Mouse (Mus musculus) ES-Bruce4 (cell line): ENCODE data around the gene Wdr70.

Experiments
- CTCF ChIP-seq: IDR thresholded peaks from one replicate; pipeline ENCODE4 v1.8.1; 2011; ENCODE audit warnings: low read depth, low read length
- EP300 ChIP-seq: IDR thresholded peaks from 2 replicates; pipeline ENCODE4 v1.6.1; 2011; ENCODE audit warnings: low read depth, low read length; ENCODE audit not compliant: insufficient read depth
- POLR2A ChIP-seq: IDR thresholded peaks from one replicate; pipeline ENCODE4 v1.8.1; 2011; ENCODE audit warnings: low read length; ENCODE audit not compliant: insufficient read depth

DNA sequence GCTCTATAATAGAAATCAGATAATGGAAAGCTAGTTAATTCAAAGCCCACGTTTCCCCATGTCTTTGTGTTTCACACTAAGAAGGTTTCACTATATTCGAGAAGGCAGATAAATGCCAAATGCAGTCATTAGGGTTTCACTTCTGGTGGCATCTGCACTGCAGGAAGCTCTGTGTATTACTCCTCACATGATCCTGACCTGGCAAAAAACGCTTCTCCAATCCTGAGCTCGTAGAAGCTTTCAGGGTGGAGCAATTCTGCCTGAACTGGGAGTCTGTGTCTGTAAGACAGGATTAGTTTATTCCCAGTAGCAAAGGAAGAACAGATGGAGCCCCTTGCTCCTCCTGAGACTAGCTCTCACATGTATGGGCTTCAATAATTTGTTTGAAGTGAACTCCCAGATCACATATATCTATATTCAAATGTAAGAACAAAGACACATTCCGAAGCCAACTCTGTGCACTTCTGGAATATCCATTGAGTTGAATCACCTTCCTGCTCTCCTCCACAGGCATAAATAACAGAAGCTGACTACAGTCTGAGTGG is 192.4 kb downstream of the Wdr70 start:
- TF ChIP-seq POLR2A: no peak
- no peak for TF ChIP-seq CTCF
- TF ChIP-seq EP300: no peak
